Mouse (Mus musculus): ENCODE measurements around the gene Gm28035.

The Gm28035 gene

DNA sequence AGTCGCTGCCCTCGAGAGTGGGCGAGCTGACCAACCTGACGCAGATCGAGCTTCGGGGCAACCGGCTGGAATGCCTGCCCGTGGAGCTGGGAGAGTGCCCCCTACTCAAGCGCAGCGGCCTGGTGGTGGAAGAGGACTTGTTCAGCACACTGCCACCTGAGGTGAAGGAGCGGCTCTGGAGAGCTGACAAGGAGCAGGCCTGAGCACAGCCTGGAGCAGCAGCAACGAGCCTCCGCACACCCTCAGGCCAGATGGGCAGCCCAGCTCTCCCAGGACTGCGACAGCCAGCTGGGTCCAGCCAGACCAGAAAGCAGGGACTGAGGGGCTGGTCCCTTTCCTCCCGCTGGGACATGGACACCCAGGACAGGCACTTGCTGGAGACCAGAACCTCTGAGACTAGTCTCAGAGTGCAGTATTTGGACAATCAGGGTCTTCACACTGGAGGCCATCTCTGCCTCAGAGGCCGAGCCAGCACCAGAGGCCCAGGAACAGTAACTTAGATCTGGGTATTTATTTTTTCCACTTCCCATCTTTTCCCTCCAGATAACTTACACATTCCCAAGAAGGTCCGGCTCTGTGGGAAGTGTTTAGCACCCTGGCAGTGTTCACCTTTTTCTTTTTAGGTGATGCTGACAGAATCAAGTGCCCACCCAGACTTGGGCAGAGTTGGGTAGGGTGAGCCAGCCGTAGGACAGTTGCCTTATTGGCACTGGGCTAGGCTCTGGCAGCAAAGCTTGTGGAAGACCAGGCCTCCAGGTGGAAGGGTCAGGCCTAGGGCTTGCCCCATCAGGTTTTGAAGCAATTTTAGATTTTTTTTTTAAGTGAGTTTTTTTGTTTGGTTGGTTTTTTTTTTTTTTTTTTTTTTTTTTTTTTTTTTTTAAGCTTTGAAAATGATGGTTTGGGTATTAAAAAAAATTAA is 21.8 kb downstream of the Gm28035 start:
- DNase-seq (ENCODE audit: low spot score in 2 of 2), result no peak

GRCm38 (mm10) chr2:30262840-30263441 is 22.6 kb downstream of the Gm28035 start:
- no peak for DNase-seq (ENCODE audit: low spot score in 2 of 2)

GRCm38 (mm10) chr2:30263811-30264210 is 23.4 kb downstream of the Gm28035 start:
- DNase-seq (ENCODE audit: low spot score in 2 of 2), result no peak

GRCm38 (mm10) chr2:30264671-30265519 is 24.5 kb downstream of the Gm28035 start:
- no peak for DNase-seq (ENCODE audit: low spot score in 2 of 2)

- no peak for DNase-seq (ENCODE audit: low spot score in 2 of 2)
These were observed 25.4 kb downstream of the Gm28035 start, which contains the start of gene Phyhd1 for GRCm38 (mm10) chr2:30265767-30266253. Gene Phyhd1 (plus strand): TSS chr2:30266203.

GRCm38 (mm10) chr2:30266392-30266941 is 26.1 kb downstream of the Gm28035 start:
- DNase-seq (ENCODE audit: low spot score in 2 of 2), result no peak

DNA sequence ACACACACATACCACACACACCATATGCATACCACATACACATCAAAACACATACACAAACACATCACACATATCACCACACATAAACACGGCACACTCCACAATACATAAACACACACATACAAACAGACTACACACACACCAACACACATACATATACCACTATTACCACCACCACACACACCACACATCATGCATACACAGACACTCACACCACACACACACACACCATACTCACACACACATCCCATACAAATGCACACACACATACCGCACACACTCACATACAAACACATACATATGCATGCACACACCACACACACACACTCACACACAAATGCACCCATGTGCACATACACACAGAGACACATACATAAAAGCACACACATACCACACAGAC is 27.1 kb downstream of the Gm28035 start:
- no peak for DNase-seq (ENCODE audit: low spot score in 2 of 2)

DNA sequence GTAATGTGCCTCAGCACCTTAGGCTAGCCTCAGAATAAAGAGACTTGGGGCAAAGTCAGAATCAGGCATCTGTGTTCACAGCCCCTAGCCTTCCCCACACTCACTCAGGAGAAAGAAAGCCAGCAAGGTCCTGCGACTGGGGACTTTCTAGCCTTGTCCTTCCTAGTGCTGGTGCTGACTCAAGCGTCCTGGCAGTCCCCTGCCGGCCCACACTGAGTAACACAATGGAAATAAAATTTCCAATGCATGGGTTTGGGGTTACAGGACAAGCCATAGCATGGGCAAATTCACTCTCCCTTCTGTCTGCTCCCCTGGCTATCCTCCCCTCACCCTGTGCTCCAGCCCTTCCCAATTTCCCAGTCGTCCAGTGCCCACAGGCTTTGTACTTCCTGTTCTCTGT is 28.0 kb downstream of the Gm28035 start:
- DNase-seq (ENCODE audit: low spot score in 2 of 2), result no peak

- DNase-seq (ENCODE audit: low spot score in 2 of 2), result peak in 1 of 2 experiments; percentile 62
These were observed 29.0 kb downstream of the Gm28035 start for GRCm38 (mm10) chr2:30269241-30269990.

GRCm38 (mm10) chr2:30270134-30270533 is 29.8 kb downstream of the Gm28035 start:
- DNase-seq (ENCODE audit: low spot score in 2 of 2), result peak; percentile 47 to 73

DNA sequence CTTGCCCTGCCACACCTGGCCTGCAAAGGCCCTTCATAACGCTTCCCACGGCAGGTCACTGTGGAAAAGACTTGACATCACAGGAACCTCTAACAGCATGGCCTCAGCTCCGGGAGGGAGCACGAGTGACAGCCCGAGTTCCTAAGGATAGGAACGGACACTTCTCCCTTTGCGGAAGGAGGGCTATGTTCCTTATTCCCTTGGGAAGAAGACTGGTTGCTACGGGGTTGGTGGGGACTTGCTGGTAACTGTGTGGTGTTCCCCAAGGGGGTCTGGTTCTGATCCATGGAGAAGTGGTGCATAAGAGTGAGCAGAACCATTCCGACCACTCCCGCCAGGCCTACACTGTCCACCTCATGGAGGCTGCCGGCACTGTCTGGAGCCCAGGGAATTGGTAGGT is 40.4 kb downstream of the Gm28035 start, which contains the start of gene Gm28038:
Gene Gm28038 (plus strand): TSS at position 301 of the 400 bp plus-strand sequence.
- no peak for DNase-seq (ENCODE audit: low spot score in 2 of 2)

GRCm38 (mm10) chr2:30281651-30282050 is 41.3 kb downstream of the Gm28035 start:
- no peak for DNase-seq (ENCODE audit: low spot score in 2 of 2)

DNA sequence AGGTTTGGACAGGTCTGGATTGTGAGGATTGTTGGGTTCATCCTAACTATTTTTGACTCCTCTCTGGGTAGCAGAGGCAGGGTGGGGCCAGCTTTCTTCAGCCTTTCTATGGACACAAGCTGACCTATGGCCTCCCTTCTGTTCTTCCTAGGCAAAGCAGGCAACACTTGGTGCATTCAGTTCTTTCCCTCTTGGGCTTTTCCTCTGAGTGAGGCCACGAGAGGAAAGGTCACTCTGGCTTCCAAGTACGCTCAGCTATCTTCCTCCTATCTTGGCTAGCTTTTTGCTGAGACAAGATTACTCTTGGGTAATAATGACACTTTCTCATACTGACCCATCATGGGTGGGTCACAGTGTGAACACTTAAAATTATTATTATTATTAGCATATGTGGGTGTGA is 42.8 kb downstream of the Gm28035 start:
- no peak for DNase-seq (ENCODE audit: low spot score in 2 of 2)

DNA sequence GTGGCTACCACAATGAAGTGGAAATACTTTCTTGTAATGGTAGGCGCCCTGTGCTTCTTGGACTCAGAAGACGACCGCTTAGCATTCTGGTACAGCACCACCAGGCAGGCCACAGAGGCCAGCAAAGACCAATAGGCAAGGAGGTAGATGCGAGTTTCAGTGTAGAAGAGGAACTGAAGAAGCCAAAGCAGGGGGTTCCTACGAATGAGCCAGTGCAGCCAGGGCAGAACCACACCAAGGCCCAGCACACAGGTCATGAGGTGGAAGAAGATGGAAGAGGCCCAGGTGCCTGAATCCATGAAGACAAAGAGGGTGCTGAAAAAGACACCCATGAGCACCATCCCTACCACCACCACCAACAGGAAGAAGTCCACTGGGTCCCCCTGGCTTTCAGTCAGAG is 44.6 kb downstream of the Gm28035 start:
- DNase-seq (ENCODE audit: low spot score in 2 of 2), result no peak

- no peak for DNase-seq (ENCODE audit: low spot score in 2 of 2)
These were observed 45.2 kb downstream of the Gm28035 start for GRCm38 (mm10) chr2:30285416-30286181.

DNA sequence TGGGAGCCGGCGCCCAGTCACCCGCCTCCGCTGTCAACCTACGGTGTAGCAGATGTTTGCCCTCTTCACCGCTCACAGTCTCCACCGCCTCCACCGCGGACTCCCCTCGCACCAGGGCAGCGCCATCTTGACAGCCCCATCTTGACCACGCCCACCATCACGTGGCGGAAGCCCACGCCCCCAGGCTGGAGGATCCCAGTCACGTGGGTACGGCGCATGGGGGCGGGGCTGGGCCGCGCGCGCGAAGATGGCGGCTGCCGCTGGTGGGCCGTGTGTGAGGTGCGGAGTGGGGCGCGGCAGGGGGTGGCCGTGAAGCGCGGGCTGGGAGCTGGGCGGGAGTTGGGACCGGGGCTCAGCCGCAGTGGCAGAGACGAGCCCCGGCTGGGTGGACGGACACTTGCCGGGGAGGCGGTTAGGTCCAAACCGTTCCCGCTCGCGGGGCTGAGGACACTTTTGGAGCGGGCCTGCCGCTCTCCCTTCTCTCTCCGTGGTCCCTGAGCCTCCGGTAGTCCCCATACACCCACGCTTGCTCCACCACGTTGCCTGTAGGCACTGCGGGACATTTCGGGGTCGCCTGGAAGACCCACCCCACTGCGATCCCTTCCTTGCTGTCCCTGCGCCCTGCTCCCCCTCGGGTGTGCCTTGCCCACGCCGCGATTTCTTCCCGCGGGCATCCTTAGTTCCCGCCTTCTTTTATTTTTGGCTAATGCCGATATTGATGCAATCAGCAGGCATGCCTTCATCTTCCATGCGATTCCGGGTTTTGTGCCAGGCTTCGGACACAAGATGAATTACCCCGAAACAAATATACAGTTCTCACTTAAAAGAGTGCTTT is 46.0 kb downstream of the Gm28035 start, which contains the start of the genes Dolk and Nup188:
Gene Dolk (minus strand): TSS at position 143 of the 835 bp plus-strand sequence.
Gene Nup188 (plus strand): TSS at position 206 of the 835 bp plus-strand sequence.
- peak; percentile 98 to 99 for DNase-seq (ENCODE audit: low spot score in 2 of 2)

- peak in 1 of 2 experiments; percentile 65 for DNase-seq (ENCODE audit: low spot score in 2 of 2)
These were observed 46.6 kb downstream of the Gm28035 start for GRCm38 (mm10) chr2:30287027-30287373.

- DNase-seq (ENCODE audit: low spot score in 2 of 2), result no peak
These were observed 59.2 kb downstream of the Gm28035 start for GRCm38 (mm10) chr2:30299525-30299924.

- DNase-seq (ENCODE audit: low spot score in 2 of 2), result no peak
These were observed 59.6 kb downstream of the Gm28035 start for GRCm38 (mm10) chr2:30299966-30300365.

All from spleen, postnatal 4 days (tissue).